Mouse (Mus musculus) spleen, postnatal 14 days (tissue): ENCODE results near the gene Arhgef16.

Experiments used
- DNase-seq, 2 experiments: peaks; one replicate each; pipeline ENCODE4 v3.0.0; 2021 to 2022; ENCODE audit warnings: low spot score in 2 of 2

Arhgef16 gene

DNA sequence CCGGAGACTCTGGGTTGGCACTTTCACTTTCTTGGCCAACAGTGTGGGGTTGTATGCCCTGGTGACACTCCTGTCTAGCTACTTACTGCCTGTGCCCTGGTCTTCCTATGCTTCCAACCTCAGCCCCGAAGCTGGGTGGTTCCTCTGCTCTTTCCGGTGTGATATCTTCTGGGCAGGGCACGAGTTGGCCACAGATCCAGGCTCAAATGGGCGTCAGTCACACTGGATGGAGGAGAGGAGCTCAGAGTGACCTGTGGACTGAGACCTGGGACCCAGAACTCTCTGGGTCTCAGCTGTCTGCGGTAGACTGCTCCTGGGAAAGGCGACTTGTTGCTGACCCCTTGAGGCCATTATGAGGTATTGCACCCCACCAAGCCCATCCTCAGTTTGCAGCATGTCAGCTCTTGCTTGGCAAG, at the start of gene Arhgef16:
Arhgef16 (minus strand) TSS at position 211 of the 416 bp plus-strand sequence.
- DNase-seq: peak in 1 of 2 experiments; percentile 17

DNA sequence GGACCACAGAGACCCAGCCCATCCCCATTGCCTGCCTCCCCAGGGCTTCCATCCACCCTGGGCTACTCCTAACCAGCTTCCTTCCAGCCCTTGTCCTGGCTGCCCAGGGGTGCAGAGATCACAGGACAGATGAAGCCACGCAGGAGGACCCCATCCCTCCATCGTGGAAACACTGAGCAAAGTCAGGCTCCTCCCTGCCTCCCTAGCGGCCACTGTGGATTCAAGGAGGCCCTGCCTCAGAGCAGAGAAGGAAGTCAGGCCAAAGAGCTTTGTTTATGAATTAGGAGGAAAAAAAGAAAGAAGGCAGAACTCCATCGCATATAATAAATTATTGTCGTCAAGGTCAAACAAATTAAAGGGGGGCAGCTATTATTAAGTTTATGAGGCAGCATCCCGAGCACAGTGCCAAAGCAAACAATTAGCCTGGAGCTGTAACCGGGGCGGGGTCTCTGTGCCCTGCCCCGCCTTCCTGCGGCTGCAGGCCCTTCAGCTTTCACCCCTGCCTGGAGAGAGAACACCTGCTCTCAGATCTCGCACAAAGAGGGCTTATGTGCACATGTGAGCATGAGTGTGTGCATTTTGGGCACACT, 46.8 kb upstream of the Arhgef16 start:
- DNase-seq: no peak

DNA sequence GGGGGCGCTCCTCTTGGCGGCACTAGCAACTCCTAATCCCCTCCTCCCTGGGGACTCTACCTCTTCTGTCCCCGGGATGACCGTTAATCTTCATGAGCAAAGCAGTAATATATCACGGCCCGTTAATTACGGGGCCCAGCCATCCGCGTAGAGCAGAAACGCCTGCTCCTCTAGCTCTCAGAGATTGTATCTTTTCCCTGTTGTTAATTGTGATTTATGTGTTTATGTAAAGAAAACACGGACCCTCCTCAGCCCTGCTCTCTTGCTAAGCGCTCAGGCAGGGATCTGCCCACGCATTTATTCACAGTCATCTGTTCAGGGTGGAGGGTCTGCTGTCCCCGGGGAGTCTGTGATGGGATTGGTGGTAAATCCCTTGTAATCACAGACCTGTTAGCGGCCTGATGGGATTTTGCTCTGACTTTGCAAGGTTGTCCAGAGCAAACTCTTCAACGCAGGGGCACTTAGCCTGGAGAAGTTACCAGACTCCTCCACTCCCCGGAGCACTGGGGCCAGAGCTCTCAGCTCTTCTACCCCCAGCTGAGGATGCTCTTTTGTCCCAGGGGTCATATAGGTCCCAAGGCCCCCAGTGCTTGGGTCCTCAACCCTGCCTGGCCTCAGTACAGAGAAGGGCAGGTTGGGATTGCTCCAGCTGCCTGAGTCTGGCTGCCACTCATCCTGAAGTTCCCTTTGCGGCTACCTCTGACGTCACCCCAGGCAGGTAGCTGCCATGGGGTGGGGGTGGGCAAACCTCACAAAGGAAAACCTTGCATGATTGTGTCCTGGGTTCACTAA, 45.5 kb upstream of the Arhgef16 start:
- DNase-seq: no peak

DNA sequence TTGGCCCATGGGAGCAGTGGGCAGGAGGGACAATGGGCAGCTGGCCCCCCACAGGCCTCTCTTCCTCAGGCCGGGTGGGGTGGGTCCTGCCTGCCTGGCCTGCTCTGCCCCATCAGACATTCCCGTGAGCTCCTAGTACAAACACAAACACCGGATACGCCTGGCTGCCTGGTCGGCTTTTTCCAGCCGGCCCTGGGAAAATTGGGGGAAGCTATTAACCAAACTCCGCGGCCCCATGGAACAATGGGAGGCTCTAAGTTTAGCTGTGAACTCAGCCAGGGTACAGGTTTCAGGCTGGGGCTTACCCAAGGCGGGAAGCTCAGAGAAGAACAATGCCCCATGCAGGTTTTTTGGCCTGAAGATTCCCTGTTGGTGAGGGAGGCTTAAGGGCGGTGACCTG, 35.2 kb upstream of the Arhgef16 start:
- no peak for DNase-seq

DNA sequence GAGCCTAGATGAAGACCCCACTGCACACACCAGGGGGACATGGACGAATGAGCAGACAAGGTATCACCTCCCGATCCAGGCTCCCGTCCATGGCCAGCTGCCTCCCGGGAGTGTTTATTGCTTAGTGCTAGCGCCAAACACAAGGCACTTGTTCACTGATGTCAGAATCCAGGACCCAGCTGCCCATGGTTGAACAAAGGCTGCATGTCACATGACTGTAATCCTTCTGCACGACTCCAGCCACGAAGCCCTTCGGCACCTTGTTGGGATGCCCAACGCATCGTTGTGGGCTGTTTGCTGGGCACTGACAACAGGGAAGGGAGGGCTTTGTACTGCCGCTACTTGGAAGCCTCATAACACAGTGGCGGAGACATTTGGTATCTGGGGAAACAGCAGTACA, 34.3 kb upstream of the Arhgef16 start, which contains the start of gene B230104I21Rik:
B230104I21Rik (plus strand) TSS at position 367 of the 400 bp plus-strand sequence.
- no peak for DNase-seq

DNA sequence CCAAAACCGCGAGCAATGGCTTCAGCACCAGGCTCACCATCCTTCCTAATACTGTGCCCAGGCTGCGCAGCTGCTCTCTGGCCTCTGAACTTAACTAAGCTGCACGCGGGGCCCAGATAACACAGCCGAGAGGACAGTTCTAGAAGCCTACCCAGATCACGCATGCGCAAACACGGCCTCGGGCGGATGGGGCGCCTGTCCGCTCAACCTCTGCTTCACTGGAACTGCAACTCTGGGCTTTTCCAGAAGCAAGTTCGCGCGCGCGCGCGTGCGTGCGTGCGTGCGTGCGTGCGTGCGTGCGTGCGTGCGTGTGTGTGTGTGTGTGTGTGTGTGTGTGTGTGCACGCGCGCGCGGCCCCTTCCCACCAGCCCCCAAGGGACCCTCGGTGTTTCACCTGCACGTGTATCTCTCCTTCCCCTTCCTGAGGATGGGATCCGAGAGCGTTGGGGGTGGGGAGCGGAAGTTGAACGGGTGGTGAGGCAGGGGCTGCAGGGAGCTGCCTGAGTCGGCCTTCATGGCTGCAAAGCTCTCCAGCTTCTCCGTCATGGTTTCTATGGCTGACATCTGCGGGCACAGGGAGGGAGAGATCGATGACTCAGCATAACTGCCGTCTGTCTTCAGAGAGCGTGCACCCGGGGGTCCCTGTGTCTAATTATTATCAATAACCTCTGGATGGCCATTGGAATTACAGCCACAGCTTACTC, 33.4 kb upstream of the Arhgef16 start:
- no peak for DNase-seq

DNA sequence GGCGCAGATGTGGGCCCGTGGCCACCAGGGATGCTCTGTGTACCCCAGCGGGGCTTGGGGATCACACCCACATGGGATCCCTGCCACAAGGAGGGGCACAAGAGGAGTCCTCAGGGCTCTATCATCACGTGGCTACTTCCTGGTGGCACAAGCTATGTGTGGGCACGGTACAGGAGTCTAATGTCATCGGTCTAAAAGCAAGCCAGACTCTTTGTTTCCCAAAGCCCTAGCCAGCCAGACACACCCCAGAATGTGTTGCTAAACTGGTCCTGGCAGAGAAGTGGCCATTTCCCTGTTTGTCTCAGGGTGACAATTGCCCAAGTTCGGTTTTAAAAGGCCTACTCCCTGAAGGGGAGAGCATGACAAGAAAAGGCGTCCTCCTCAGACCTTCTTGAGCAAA, 31.8 kb upstream of the Arhgef16 start:
- no peak for DNase-seq

DNA sequence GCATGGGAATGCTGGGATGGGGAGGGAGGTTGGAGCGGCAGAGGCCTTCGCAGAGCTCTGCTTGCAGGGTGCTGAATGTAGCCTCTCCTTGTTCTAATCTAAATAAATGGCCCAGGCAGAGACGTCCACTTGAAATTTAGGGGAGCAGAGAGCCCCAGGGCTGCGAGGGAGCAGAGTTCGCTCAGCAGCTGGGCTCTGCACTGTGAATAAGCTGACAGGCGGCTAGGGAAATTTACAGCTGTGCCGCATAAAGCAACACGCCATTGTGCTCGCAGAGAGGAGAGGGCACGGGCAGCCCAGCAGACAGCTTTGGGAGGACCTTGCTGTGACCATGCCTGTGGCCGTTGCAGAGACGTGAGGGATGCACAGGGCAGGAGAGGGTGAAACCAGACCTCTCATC, 29.8 kb upstream of the Arhgef16 start:
- no peak for DNase-seq

DNA sequence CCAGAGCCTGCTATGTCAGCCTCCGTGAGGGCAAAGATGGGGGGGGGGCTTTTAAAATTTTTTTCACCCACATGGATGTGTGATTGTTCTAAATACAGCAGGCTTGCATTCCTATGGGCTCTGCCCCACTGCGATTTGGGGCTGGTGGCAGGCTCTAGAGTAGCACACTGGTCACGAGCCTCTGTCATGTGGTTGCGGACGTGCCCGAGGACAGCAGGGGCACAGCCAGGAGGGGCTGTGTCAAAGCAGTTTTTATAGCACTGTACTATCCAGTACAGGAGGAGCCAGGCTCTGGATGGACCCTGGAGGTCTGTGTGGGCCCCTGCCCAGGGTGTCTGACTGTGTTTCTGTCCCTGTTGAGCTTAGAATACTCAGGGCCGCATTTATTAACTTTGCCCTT, 28.5 kb upstream of the Arhgef16 start:
- DNase-seq: no peak

DNA sequence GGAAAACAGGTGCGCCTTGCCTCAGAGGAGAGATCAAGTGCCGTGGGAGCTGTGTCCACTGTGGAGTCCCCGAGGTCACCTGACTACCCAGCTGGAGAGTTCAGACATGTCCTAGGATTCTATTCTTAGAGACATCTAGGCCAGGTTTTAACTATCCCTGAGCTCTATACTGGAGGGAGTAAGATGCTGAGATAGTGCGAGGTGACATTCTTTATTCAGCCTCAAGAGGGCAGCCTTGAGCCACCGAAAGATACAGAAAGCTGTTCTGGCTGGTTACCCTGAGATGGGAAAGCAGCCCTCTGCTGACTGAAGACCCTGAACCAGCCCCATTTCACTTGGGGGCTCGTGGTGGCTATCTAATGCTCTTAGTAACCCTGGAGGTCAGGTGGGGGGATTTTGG, 27.4 kb upstream of the Arhgef16 start:
- peak in 1 of 2 experiments; percentile 29 for DNase-seq

DNA sequence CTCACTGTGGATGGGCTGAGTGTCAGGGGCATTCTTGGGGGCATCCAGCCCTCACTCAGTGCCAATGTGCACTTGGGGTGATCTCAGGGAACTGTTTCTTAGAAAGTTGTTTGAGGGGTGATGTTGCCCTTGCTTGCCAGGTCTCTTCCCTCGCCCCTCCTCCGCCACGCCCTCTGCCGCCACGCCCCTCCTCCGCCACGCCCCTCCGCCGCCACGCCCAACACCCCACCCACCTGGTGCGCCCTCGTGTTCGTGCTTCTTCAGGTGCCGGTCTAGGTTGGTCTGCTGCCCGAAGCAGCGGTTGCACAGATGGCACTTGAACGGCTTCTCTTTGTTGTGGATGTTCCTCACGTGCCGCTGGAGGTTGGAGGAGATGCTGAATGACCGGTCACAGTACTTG, 27.0 kb upstream of the Arhgef16 start:
- no peak for DNase-seq

DNA sequence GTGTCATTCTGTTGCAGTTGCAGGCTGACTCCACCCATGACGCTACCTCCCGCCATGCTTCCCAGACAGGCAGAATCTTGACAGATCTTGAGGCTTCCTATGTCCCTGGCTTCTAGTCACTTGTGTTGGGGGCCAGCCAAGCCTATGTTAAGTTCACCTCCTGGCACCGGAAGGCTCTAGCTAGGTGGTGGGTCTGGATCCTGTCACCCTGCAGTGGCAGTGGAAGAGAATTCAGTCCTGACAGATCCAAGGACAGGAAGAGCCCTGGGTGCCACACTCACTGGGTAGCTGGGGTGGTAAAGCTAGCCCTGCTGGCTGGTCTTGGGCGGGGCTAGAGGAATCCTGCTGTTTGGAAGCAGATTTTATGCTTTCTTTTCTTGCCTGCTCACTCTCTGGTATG, 23.9 kb upstream of the Arhgef16 start:
- DNase-seq: no peak

DNA sequence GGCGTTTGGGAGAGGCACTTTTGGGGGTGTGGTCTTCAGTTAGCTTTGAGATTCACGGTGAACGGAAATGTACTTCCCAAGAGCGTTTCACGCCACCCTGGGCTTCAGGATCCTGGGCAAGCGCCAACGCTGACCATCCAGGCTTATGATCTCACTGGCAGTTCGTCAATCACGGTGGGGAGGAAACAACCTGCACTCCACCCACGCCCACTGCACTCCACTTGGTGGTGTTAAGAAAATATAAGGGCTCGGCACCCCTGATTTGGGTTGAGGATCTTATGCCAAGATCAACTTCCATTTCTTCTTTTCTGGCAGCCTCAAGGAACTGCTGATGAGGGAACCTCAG, 12.1 kb upstream of the Arhgef16 start:
- no peak for DNase-seq

DNA sequence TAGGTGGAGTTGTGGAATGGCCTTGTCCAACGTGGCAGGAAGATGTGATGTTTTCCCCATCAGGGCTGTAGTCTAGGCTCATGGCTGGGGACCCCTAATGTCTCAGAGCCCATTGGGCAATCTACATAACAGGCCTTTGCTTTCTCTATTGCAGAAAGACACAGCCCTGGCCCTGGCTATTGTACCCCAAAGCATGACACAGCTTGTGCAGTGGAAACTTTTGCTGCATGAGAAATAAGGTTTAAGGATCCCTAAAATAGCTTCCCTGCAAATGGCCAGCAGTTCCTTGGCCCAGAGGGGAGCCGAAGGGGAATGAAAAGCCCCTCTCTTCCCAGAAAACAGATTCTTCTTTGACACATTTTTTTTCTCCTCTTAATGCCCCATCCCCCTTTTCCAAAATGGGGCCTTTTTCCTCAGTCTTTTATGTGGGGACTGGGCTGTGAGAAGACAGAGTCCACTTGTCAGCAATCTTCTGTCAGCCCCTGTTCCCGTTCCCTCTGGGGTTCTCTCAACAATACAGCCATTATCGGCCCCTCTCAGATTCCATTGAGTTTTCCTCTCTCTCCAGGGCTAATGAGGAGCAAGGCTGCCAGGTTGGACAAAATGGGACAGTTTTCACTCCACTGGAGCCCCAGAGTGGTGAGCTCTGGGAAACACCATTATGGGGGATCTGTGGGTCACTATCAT, 11.6 kb upstream of the Arhgef16 start:
- no peak for DNase-seq

DNA sequence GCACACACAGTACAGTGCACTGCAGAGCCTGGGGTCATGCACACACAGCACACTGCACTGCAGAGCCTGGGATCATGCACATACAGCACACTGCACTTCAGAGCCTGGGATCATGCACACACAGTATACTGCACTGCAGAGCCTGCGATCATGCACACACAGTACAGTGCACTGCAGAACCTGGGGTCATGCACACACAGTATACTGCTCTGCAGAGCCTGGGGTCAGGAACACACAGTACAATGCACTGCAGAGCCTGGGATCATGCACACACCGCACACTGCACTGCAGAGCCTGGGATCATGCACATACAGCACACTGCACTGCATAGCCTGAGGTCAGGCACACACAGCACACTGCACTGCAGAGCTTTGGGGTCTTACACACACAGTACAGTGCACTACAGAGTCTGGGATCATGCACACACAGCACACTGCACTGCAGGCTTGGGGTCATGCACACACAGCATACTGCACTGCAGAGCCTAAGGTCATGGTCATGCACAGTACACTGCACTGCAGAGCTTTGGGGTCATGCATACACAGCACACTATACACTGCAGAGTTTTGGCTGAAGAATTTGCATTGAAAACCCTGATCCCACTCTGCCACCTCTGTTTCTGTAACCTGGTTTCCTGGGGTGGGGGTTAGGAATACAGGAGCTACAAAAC, 10.8 kb upstream of the Arhgef16 start:
- no peak for DNase-seq

DNA sequence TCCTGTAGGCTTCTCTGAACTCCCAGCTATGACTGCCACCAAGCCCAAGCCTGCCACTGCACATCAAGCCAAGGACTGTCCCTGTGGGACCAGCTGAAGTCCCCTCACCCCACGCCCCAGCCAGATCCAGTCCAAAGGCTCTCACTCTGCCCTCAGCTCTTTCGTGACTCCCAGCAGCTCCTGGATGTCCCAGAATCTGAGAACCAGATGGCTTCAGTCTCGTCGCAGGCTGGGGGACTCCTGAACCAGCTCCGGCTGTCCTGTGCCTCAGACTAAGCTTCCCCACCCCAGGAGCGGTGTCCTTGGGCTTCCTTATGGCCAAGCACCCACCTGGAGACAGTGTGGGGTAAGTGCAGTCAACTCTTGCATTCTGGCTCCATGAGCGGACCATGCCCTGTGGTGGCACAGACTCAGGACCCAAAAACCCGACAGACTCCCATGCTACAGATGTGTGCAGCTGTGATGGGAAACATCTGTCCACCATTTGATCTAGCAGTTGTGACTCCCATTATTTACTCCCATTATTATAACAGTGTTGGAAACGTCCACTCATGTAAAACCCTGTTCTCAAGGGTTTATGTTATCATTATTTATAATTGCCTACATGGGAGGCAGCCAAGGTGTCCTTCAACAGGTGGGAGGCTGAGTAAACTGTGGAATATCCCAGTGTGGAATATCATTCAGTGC, 9.2 kb upstream of the Arhgef16 start:
- no peak for DNase-seq

DNA sequence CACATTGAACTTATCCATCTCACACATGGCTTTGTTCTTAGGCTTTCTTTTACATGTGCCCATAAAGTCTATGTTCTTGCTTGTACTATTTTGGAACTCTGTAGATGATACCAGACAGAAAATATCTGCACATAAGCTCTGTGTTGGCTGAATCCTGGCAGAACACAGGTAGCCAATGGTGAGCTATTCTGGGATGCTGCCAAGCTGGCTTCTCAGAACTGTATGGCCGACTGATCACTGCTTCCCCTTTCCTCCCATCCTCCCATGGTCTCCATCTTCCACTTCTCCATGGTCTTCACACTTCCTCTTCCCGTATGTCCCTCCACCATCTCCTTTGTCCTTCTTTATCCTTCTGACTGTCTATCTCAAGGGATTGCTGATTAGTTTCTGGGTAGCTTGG, 7.7 kb upstream of the Arhgef16 start:
- no peak for DNase-seq

DNA sequence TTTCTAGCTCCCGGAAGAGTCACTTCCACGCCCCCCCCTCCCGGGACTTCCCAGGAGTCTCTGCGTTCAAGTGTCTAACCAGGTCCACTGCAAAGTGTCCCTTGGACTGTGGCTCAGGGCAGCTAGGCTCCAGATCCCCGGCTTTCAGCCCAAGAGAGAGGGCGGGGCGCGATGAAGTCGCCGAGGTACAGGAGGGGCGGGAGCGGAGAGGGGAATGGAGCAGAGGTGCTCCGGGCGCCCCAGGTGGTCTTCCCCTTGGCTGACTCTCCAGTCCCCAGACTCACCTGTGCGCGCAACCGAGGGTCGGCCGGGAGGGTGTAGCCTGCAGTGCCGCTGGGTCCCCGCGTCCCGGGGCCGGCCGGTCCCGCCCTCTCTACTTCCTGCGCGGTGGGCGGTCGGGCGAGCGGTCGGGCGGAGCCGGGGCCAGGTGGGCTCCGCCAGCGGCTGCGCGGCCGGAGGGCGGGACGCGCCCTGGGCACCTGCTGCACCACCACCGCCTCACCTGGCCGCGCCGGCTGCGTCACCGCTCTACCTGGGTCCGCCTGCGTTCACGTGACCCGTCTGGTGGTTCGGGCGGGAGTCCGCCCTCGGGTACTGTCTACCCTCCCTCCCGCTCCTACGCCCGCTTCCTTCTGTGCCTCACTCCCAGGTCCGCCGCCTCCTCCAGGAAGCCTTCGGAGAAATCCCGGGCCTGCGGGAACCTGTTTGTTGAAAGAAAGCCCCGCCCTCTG, 1.8 kb downstream of the Arhgef16 start:
- DNase-seq: no peak

DNA sequence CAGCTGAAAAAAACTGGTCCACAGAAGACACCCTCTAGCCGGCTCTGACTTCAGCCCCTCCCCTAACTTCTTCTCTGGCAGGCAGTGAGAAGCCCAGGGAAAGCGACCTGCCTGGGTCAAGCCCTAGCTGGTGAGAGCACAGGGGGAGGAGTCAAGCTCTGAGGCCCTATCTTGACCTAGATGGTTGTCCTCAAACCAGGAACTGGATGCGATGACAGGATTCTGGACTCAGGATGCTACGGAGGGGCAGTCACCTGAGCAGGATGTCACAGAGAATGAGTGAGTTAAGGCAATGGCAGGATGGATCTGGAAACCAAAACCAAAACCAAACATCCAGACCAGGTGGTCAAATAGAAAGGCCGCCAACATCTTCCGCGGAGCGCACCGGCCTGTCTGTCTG, 3.7 kb downstream of the Arhgef16 start:
- no peak for DNase-seq

DNA sequence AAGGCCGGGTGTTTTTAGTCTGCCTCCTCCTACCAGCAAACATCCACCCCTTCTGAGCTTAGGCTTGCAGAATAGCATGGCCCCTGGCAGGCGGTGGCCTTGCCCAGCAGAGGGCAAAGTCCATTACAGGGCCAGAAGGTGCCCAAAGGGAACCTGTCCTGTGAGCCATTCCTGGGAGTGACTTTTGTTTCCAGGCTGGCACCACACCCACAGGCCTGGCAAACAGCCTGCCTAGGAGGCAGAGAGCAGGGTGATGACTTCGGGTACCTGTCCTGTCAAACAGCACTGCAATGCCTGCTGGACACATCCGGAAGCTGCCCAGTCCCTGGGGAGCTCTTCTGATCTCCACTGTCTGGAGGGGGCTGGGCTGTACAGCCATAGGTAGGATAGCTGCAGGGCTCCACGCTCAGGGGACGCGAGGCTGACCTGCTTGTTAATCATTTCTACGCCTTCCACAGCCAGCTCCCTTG, 7.2 kb downstream of the Arhgef16 start:
- no peak for DNase-seq
